Mouse (Mus musculus): Measurements from ENCODE around the gene Sdhb. TPM values are rescaled to one million over a fixed set of nuclear protein-coding genes. Genes with fewer than 3 reads are reported as not detected.

The Sdhb gene
- total and polyA plus RNA-seq, 3 experiments, result 292 to 414 (median 342) TPM

DNA sequence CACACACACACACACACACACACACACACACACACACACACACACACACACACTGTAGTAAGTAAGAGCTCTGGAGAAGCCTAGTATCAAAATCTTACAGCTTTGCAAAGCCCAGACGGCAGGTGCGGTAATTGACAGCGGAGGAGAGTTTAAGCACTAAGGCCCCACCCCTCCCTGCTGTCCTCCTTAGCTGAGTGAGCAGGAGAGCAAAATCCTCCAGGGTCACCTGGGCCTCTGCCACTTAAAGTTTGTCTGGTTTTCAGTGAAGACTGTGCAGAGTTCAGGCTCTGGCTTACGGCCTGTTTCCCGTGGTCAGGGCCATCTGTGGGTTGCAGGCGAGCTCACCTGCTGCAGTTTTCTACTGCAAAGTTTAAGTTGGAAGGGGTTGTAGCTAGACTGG, 12.5 kb upstream of the Sdhb start:
- Histone ChIP-seq H3K27me3 (ENCODE audit: control insufficient read depth in 1 of 2, insufficient read depth in 2 of 2, low read length in 2 of 2) (no peaks in the 10 kb centered on the region), H3K36me3 (ENCODE audit: control insufficient read depth in 1 of 2, insufficient read depth in 2 of 2, low read length in 2 of 2) (peaks cover 0 to 12% of the 10 kb centered on the region in 2 experiments; a peak in 2 of 4 replicates), H3K4me3 (ENCODE audit: control insufficient read depth in 1 of 2, insufficient read depth in 1 of 2, low read depth in 2 of 2, low read length in 2 of 2) (no peak overlapping the region), H3K79me2 (ENCODE audit: control insufficient read depth, insufficient read depth, low read length, poor library complexity) (no peaks in the 10 kb centered on the region), H3K4me1 (ENCODE audit: control insufficient read depth in 1 of 2, insufficient read depth in 2 of 2, low read length in 2 of 2) (peaks cover 5 to 33% of the 10 kb centered on the region in 2 experiments; a peak in 3 of 4 replicates), H3K9me3 (replicated peaks; ENCODE audit: insufficient read depth, low read length) (no peaks in the 10 kb centered on the region), H3K9ac (ENCODE audit: control insufficient read depth, low read depth, low read length, poor library complexity, severe bottlenecking) (no peak overlapping the region), H3K27ac (ENCODE audit: control insufficient read depth, low read depth, low read length) (no peak overlapping the region)
- TF ChIP-seq MAX (IDR thresholded peaks at IDR 0.05; ENCODE audit: low read length), result no peak
- TF ChIP-seq ZNF384 (IDR thresholded peaks at IDR 0.05; ENCODE audit: low read depth, low read length), result no peak
- no peak for TF ChIP-seq NRF1 (IDR thresholded peaks at IDR 0.05; ENCODE audit: insufficient read depth, low read depth, low read length, poor library complexity, severe bottlenecking)
- no peak for TF ChIP-seq MAFK (IDR thresholded peaks at IDR 0.05; ENCODE audit: borderline replicate concordance, low read depth, low read length)
- no peak for TF ChIP-seq UBTF (IDR thresholded peaks at IDR 0.05; ENCODE audit: borderline replicate concordance, insufficient read depth, low read depth, low read length)
- TF ChIP-seq POLR2AphosphoS5 (IDR thresholded peaks at IDR 0.05; ENCODE audit: borderline replicate concordance, low read depth, low read length), result no peak
- TF ChIP-seq ELF1 (IDR thresholded peaks at IDR 0.05; ENCODE audit: low read depth, low read length), result no peak
- TF ChIP-seq SIN3A (IDR thresholded peaks at IDR 0.05; ENCODE audit: low read length), result no peak
- TF ChIP-seq CTCF (IDR thresholded peaks at IDR 0.05 in 2 of 3, conservative IDR thresholded peaks at IDR 0.05 in 1 of 3; ENCODE audit: control insufficient read depth in 1 of 3, insufficient read depth in 1 of 3, low read depth in 2 of 3, low read length in 3 of 3, poor library complexity in 1 of 3, severe bottlenecking in 1 of 3), result no peak
- no peak for TF ChIP-seq SMC3 (IDR thresholded peaks at IDR 0.05; ENCODE audit: low read depth, low read length)
- TF ChIP-seq USF2 (IDR thresholded peaks at IDR 0.05; ENCODE audit: borderline replicate concordance in 1 of 2, insufficient read depth in 1 of 2, low read depth in 1 of 2, low read length in 2 of 2), result no peak
- no peak for TF ChIP-seq ZC3H11A (IDR thresholded peaks at IDR 0.05; ENCODE audit: low read depth, low read length)
- TF ChIP-seq MYB (IDR thresholded peaks at IDR 0.05; ENCODE audit: low read depth, low read length), result no peak
- DNase-seq (ENCODE audit: low read depth, low spot score), result no peak

DNA sequence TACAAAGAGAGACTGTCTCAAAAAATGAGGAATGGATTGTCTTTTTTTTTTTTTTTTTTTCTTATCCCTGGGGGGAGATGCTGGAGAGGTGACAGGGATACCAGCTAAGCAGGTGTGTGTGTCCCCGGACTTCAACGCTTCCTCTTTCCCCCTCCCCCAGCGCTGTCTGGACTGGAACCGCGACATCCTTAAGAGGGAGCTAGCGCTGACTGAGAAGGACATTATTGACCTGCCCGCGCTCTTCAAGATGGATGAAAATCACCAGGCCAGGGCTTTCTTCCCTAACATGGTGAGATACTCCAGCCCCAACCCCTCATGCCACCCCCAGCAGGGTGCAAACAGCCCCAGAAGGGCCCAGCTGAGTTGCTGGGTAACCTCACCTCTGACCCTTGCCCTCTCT, 12.0 kb upstream of the Sdhb start:
- Histone ChIP-seq H3K9me3 (replicated peaks; ENCODE audit: insufficient read depth, low read length) (no peaks in the 10 kb centered on the region), H3K4me1 (ENCODE audit: control insufficient read depth in 1 of 2, insufficient read depth in 2 of 2, low read length in 2 of 2) (peaks cover 5 to 33% of the 10 kb centered on the region in 2 experiments; a peak in 3 of 4 replicates), H3K4me3 (ENCODE audit: control insufficient read depth in 1 of 2, insufficient read depth in 1 of 2, low read depth in 2 of 2, low read length in 2 of 2) (no peak overlapping the region), H3K27ac (ENCODE audit: control insufficient read depth, low read depth, low read length) (no peak overlapping the region), H3K9ac (ENCODE audit: control insufficient read depth, low read depth, low read length, poor library complexity, severe bottlenecking) (no peak overlapping the region), H3K36me3 (ENCODE audit: control insufficient read depth in 1 of 2, insufficient read depth in 2 of 2, low read length in 2 of 2) (peaks cover 0 to 12% of the 10 kb centered on the region in 2 experiments; a peak in 2 of 4 replicates), H3K79me2 (ENCODE audit: control insufficient read depth, insufficient read depth, low read length, poor library complexity) (no peaks in the 10 kb centered on the region), H3K27me3 (ENCODE audit: control insufficient read depth in 1 of 2, insufficient read depth in 2 of 2, low read length in 2 of 2) (no peaks in the 10 kb centered on the region)
- TF ChIP-seq CHD1 (IDR thresholded peaks at IDR 0.05; ENCODE audit: low read depth, low read length) (no peak), SMC3 (IDR thresholded peaks at IDR 0.05; ENCODE audit: low read depth, low read length) (no peak), ZNF384 (IDR thresholded peaks at IDR 0.05; ENCODE audit: low read depth, low read length) (no peak), GATA1 (IDR thresholded peaks at IDR 0.05; ENCODE audit: low read depth, low read length) (no peak), USF1 (IDR thresholded peaks at IDR 0.05; ENCODE audit: low read depth, low read length) (no peak), MEF2A (IDR thresholded peaks at IDR 0.05; ENCODE audit: extremely low read depth, insufficient replicate concordance, low read depth, low read length, poor library complexity, severe bottlenecking) (no peak), MYC (IDR thresholded peaks at IDR 0.05; ENCODE audit: low read depth, low read length) (no peak), ELF1 (IDR thresholded peaks at IDR 0.05; ENCODE audit: low read depth, low read length) (no peak), MXI1 (IDR thresholded peaks at IDR 0.05; ENCODE audit: low read depth, low read length) (no peak), POLR2A (IDR thresholded peaks at IDR 0.05; ENCODE audit: control insufficient read depth in 1 of 2, insufficient read depth in 1 of 2, low read depth in 1 of 2, low read length in 2 of 2, poor library complexity in 1 of 2) (no peak)
- DNase-seq (ENCODE audit: low read depth, low spot score), result no peak
